Mouse (Mus musculus) hindbrain, embryonic 11.5 days (tissue): ENCODE measurements around the gene Tox2. TPM values are rescaled to one million over a fixed set of nuclear protein-coding genes. Genes with fewer than 3 reads are reported as not detected.

Source experiments
- ATAC-seq: fragments of 200-750 bp; cut with Nextera tagmentation; 2 replicates; pipeline ENCODE4 v1.8.0; 2017; ENCODE audit warnings: mild to moderate bottlenecking, moderate TSS enrichment, moderate library complexity; ENCODE audit not compliant: low FRiP score
- DNase-seq: peaks from one replicate; pipeline ENCODE4 v3.0.0-alpha.2; 2015; ENCODE audit warnings: low spot score
- H3K27ac ChIP-seq: fragments of 300-500 bp; sonication (generic); 2 replicates; pipeline ENCODE4 v1.5.1; 2014; ENCODE audit warnings: mild to moderate bottlenecking, low read depth, low read length
- H3K27me3 ChIP-seq: fragments of 300-500 bp; sonication (generic); 2 replicates; pipeline ENCODE4 v1.6.1; 2014; ENCODE audit warnings: mild to moderate bottlenecking, low read length, moderate library complexity, mixed read lengths; ENCODE audit not compliant: control insufficient read depth, insufficient read depth
- H3K36me3 ChIP-seq: fragments of 300-500 bp; sonication (generic); 2 replicates; pipeline ENCODE4 v1.6.1; 2014; ENCODE audit warnings: mild to moderate bottlenecking, low read length, moderate library complexity, mixed read lengths; ENCODE audit not compliant: control insufficient read depth, insufficient read depth
- H3K4me1 ChIP-seq: fragments of 300-500 bp; sonication (generic); replicated peaks from 2 replicates; pipeline ENCODE4 v1.6.1; 2014; ENCODE audit warnings: low read length, mixed read lengths; ENCODE audit not compliant: control insufficient read depth, insufficient read depth
- H3K4me2 ChIP-seq: fragments of 300-500 bp; sonication (generic); replicated peaks from 2 replicates; pipeline ENCODE4 v1.6.1; 2014; ENCODE audit warnings: mild to moderate bottlenecking, low read depth, low read length
- H3K4me3 ChIP-seq: fragments of 300-500 bp; sonication (generic); 2 replicates; pipeline ENCODE4 v1.5.1; 2014; ENCODE audit warnings: low read depth, low read length
- H3K9ac ChIP-seq: fragments of 300-500 bp; sonication (generic); 2 replicates; pipeline ENCODE4 v1.6.1; 2014; ENCODE audit warnings: low read depth, low read length
- H3K9me3 ChIP-seq: fragments of 300-500 bp; sonication (generic); 2 replicates; pipeline ENCODE4 v1.6.1; 2016; ENCODE audit warnings: low read length; ENCODE audit not compliant: control insufficient read depth
- WGBS: fragments of 180-500 bp; shearing (Covaris S2); extraction: QIAGEN DNeasy Blood & Tissue Kit; methylation state at CpG from one replicate; pipeline ENCODE4 v1.1.7; 2014; 5-methylcytosine and 5-hydroxymethylcytosine counted together
- polyA plus RNA-seq: library from polyadenylated mRNA; unstranded; fragments of >200 nt; fragmentation: Nextera tagmentation; extraction: Ambion mirVana; gene quantifications from 2 replicates; pipeline ENCODE4 v1.2.1, GENCODE M21; 2014

The Tox2 gene
- polyA plus RNA-seq, 1 experiment from 2014 or later: 17.5 TPM

- no peaks in the 10 kb centered on the region for H3K36me3 ChIP-seq
- H3K4me3 ChIP-seq: no peak overlapping the region
- H3K9ac ChIP-seq: no peak overlapping the region
- WGBS: 81% methylated on average over 18 of the region's 18 CpGs
- no peaks in the 10 kb centered on the region for H3K4me1 ChIP-seq
- H3K9me3 ChIP-seq: no peaks in the 10 kb centered on the region
- H3K27me3 ChIP-seq: no peaks in the 10 kb centered on the region
- ATAC-seq (no peak), DNase-seq (no peak)
- H3K4me2 ChIP-seq: no peak overlapping the region
- no peak overlapping the region for H3K27ac ChIP-seq
Observed at GRCm38 (mm10) chr2:163364785-163365541, 162.0 kb downstream of the Tox2 start.

GRCm38 (mm10) chr2:163370175-163370574 lies 167.2 kb downstream of the Tox2 start:
- ATAC-seq (no peak), DNase-seq (no peak)
- H3K9ac ChIP-seq: no peak overlapping the region
- H3K27me3 ChIP-seq: peaks cover 7% of the 10 kb centered on the region
- H3K4me2 ChIP-seq: no peak overlapping the region
- no peak overlapping the region for H3K4me3 ChIP-seq
- no peaks in the 10 kb centered on the region for H3K9me3 ChIP-seq
- no peaks in the 10 kb centered on the region for H3K4me1 ChIP-seq
- 57% methylated on average over 4 of the region's 4 CpGs for WGBS
- no peak overlapping the region for H3K27ac ChIP-seq
- H3K36me3 ChIP-seq: no peaks in the 10 kb centered on the region

- 83% methylated on average over 1 of the region's 1 CpGs for WGBS
- H3K9me3 ChIP-seq: no peaks in the 10 kb centered on the region
Observed at GRCm38 (mm10) chr2:163372627-163373026, 169.7 kb downstream of the Tox2 start.

More at GRCm38 (mm10) chr2:163372627-163373026, 169.7 kb downstream of the Tox2 start:
- ATAC-seq (no peak), DNase-seq (no peak)
- H3K36me3 ChIP-seq: no peaks in the 10 kb centered on the region
- no peak overlapping the region for H3K27ac ChIP-seq
- peaks cover 23% of the 10 kb centered on the region for H3K27me3 ChIP-seq
- H3K4me3 ChIP-seq: no peak overlapping the region
- no peaks in the 10 kb centered on the region; the same call in 1 of the 2 replicates for H3K4me1 ChIP-seq
- H3K4me2 ChIP-seq: no peak overlapping the region
- no peak overlapping the region for H3K9ac ChIP-seq

Other genes starting within 250 kb of the Tox2 start
- not detected in 2 replicates for gene Sgk2, start 215.8 kb upstream of the Tox2 start, polyA plus RNA-seq
- 59.7 and 63.6 TPM in 2 replicates for gene Ift52, start 185.8 kb upstream of the Tox2 start, polyA plus RNA-seq
- 17.7 and 19.8 TPM in 2 replicates for gene Mybl2, start 148.4 kb upstream of the Tox2 start, polyA plus RNA-seq
- gene Gtsf1l, start 115.3 kb upstream of the Tox2 start, polyA plus RNA-seq: 0.25 and 0.28 TPM in 2 replicates
- 0.32 and 0.43 TPM in 2 replicates for gene Jph2, start 194.9 kb downstream of the Tox2 start, polyA plus RNA-seq
- 88.7 and 92.1 TPM in 2 replicates for gene Oser1, start 221.6 kb downstream of the Tox2 start, polyA plus RNA-seq
- gene Gdap1l1, start 235.4 kb downstream of the Tox2 start, polyA plus RNA-seq: 47.4 and 52.9 TPM in 2 replicates